Comparison of ENCODE assay signal across 1 mouse cellular context in the genomic region with DNA sequence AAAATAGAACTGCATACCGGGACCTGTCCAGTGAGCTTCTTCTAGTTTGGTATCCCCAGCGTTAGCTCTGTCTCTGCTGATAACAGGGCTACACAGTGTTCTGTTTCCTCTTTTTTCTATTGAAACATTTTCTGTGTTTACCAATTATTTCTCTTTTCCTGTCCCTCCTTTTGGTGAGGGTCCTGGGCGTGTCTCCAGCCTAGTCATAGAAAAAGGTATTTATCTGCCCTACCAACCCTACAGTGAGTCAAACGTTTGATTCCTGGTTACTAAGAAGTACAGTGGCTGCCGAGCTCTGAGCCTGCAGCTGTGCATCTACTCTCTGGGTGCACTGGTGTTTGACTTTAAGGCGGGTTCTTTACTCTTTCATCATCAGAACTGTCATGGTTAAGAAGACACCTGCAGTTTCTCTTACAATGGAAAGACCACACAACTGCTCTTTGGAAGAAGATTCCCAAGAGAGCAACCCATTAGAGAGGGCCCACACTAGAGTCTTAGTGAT.
TF ChIP-seq lines count a peak whose summit lies in the region.

A gene (minus strand): TSS at position 151 of the 502 bp plus-strand sequence.

TF ChIP-seq in CH12.LX, 34 proteins besides CTCF, POLR2A, EP300 and RAD21 (continued from another document):
- TF ChIP-seq MAX (IDR thresholded peaks at IDR 0.05; ENCODE audit: low read length) (peak; percentile 69; the same call in 1 of the 2 replicates), ZMIZ1 (IDR thresholded peaks at IDR 0.05; ENCODE audit: low read depth, low read length) (peak; percentile 82), UBTF (IDR thresholded peaks at IDR 0.05; ENCODE audit: low read depth, low read length) (0 out of 2 replicates have a peak, but pooled peaks have one; percentile 25), MAFK (IDR thresholded peaks at IDR 0.05; ENCODE audit: insufficient replicate concordance, low read length) (peak; percentile 60; the same call in 1 of the 2 replicates), PAX5 (IDR thresholded peaks at IDR 0.05; ENCODE audit: low read length) (no peak), E2F4 (IDR thresholded peaks at IDR 0.05; ENCODE audit: insufficient replicate concordance, low read depth, low read length) (no peak), USF2 (conservative IDR thresholded peaks at IDR 0.05; ENCODE audit: low read depth, low read length) (no peak), CHD2 (IDR thresholded peaks at IDR 0.05; ENCODE audit: low read length) (peak; percentile 66; the same call in 1 of the 2 replicates), JUND (conservative IDR thresholded peaks at IDR 0.05; ENCODE audit: low read depth, low read length) (0 out of 2 replicates have a peak, but pooled peaks have one; percentile 20), ZC3H11A (IDR thresholded peaks at IDR 0.05; ENCODE audit: low read depth, low read length) (no peak), HCFC1 (IDR thresholded peaks at IDR 0.05; ENCODE audit: low read depth, low read length) (no peak; the same call in 1 of the 2 replicates), ZNF384 (IDR thresholded peaks at IDR 0.05; ENCODE audit: low read depth, low read length) (no peak), NRF1 (IDR thresholded peaks at IDR 0.05; ENCODE audit: low read depth, low read length) (no peak), NELFE (IDR thresholded peaks at IDR 0.05; ENCODE audit: low read depth, low read length) (peak; percentile 72), CHD1 (IDR thresholded peaks at IDR 0.05; ENCODE audit: low read depth, low read length) (0 out of 2 replicates have a peak, but pooled peaks have one; percentile 66), MEF2A (IDR thresholded peaks at IDR 0.05; ENCODE audit: borderline replicate concordance, low read depth, low read length) (peak; percentile 61; the same call in 1 of the 2 replicates), USF1 (IDR thresholded peaks at IDR 0.05; ENCODE audit: low read depth, low read length) (no peak), SMC3 (IDR thresholded peaks at IDR 0.05; ENCODE audit: low read depth, low read length) (no peak; the same call in none of the 2 replicates), RCOR1 (conservative IDR thresholded peaks at IDR 0.05; ENCODE audit: low read depth, low read length) (peak; percentile 80)
